Comparison of ENCODE assay signal across 8 mouse cellular contexts in the genomic region with DNA sequence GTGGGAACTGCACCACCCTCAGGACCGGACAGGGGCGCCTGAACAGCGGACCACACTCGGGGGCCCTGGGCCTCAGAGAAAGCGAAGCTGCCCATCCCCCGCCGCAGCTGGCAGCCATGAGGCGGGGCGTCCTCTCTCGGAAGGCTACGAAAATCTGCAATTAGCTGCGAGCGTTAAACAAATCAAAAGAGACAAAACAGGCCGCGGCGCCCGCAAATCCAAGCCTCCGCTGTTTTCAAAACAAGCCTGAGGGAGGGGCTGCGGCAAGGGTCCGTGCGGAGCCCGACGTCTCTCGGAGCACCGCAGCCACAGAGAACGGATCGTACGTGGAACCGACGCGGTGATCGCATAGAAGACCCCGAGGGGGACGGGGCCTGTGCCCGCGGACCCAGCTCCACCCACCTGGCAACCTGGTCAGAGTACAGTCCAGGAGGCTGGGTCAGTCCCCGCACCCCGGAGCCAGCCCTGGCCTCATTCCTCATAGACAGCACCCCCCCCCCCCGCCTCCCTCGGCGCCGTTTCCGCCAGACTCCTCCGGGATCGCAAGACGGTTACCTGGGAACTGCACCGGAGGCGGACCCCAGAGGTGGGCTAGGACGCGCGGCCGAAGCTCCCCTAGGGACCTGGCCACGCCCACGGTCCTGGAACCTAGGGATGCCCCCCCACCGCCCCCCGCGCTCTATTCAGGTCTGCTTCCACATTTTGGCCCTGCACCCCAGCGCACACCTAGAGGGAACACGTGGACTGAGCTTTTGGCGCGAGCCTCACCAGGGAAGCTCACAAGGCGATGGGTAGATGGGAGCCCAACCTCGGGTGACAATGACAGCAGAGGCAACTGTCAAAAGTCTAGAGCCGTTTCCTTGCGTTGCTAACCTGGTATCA. TPM values are rescaled to one million over a fixed set of nuclear protein-coding genes. Genes with fewer than 3 reads are reported as not detected.
A peak's percentile ranks its signal among the peaks of the same experiment; 100 is the strongest.
DNase-seq lines count a peak whose midpoint lies in the region; ATAC-seq lines count a peak whose summit lies in the region.

No protein-coding gene starts in this region.

- peak; percentile 45 for ATAC-seq in midbrain, embryonic 11.5 days (ENCODE audit: low FRiP score)

- WGBS in midbrain, embryonic 11.5 days, result under 1% methylated on average over 62 of the region's 65 CpGs

- peaks cover 5% of the 10 kb centered on the region; the same call in 1 of the 2 replicates for H3K36me3 ChIP-seq in midbrain, embryonic 11.5 days (ENCODE audit: control insufficient read depth, insufficient read depth, low read length)

- H3K9ac ChIP-seq in midbrain, embryonic 11.5 days (ENCODE audit: low read length), result peak overlapping the region; percentile 68

- H3K4me3 ChIP-seq in midbrain, embryonic 11.5 days (ENCODE audit: low read depth, low read length), result peak overlapping the region; percentile 52

- peak overlapping the region; percentile 54 for H3K27ac ChIP-seq in midbrain, embryonic 11.5 days (ENCODE audit: low read depth, low read length)

- peak; percentile 64 for DNase-seq in cerebellum, adult 11 months
- no peak for DNase-seq in cerebellum, adult 8-10 months
- DNase-seq in B cell, adult 2 months, result peak; percentile 53 to 58
- peak; percentile 69 for DNase-seq in embryo, embryonic 10 days (ENCODE audit: low spot score)
- peak; percentile 59 for DNase-seq in heart, postnatal 4 days
- peak; percentile 59 for DNase-seq in left cerebral cortex, postnatal 4 days
- peak; percentile 95 for DNase-seq in midbrain, embryonic 11.5 days (ENCODE audit: low spot score, missing footprints)
- DNase-seq in yolk sac, embryonic 10.5 days (ENCODE audit: low spot score), result peak; percentile 69

- H3K4me2 ChIP-seq in midbrain, embryonic 11.5 days, result peak overlapping the region; percentile 99

- intact Hi-C loops in left cerebral cortex, postnatal 4 days (cut with DNase I), result no loop called here

- no peaks in the 10 kb centered on the region for H3K9me3 ChIP-seq in midbrain, embryonic 11.5 days (ENCODE audit: control insufficient read depth, low read length)

- peaks cover 65% of the 10 kb centered on the region for H3K4me1 ChIP-seq in midbrain, embryonic 11.5 days (ENCODE audit: control insufficient read depth, insufficient read depth, low read length)

- no peaks in the 10 kb centered on the region for H3K27me3 ChIP-seq in midbrain, embryonic 11.5 days (ENCODE audit: control insufficient read depth, insufficient read depth, low read length)

RNA-seq across cellular contexts. Expression of a gene that starts 7.3 kb away (rescaled TPM):
- 100 to 1,000 TPM; 132 to 137 TPM for total RNA-seq in heart, postnatal 4 days (2021)
- 100 to 1,000 TPM; 100 TPM for total RNA-seq in left cerebral cortex, postnatal 4 days (2021)
- 97.5 and 115 TPM in 2 replicates for polyA plus RNA-seq in midbrain, embryonic 11.5 days (2014; fragmentation: Nextera tagmentation; extraction: Ambion mirVana)

RNA-seq across cellular contexts. Expression of a gene that starts 23.0 kb away (rescaled TPM):
- total RNA-seq in heart, postnatal 4 days (2021), result 10 to 100 TPM in 1 of 2 experiments, 1 to 10 TPM in 1; 8.7 to 10.3 TPM
- 10 to 100 TPM; 46.6 to 49.4 TPM for total RNA-seq in left cerebral cortex, postnatal 4 days (2021)
- polyA plus RNA-seq in midbrain, embryonic 11.5 days (2014; fragmentation: Nextera tagmentation; extraction: Ambion mirVana), result 26.2 and 26.6 TPM in 2 replicates

RNA-seq across cellular contexts. Expression of a gene that starts 23.8 kb away (rescaled TPM):
- 1 to 10 TPM; 4.1 to 5.4 TPM for total RNA-seq in heart, postnatal 4 days (2021)
- 10 to 100 TPM; 34.4 to 36.6 TPM for total RNA-seq in left cerebral cortex, postnatal 4 days (2021)
- 34.9 and 40.6 TPM in 2 replicates for polyA plus RNA-seq in midbrain, embryonic 11.5 days (2014; fragmentation: Nextera tagmentation; extraction: Ambion mirVana)

RNA-seq across cellular contexts. Expression of a gene that starts 32.8 kb away (rescaled TPM):
- 10 to 100 TPM; 28.8 to 28.9 TPM for total RNA-seq in heart, postnatal 4 days (2021)
- 1 to 10 TPM; 4.1 to 5.0 TPM for total RNA-seq in left cerebral cortex, postnatal 4 days (2021)
- polyA plus RNA-seq in midbrain, embryonic 11.5 days (2014; fragmentation: Nextera tagmentation; extraction: Ambion mirVana), result 21.3 and 27.0 TPM in 2 replicates

RNA-seq across cellular contexts. Expression of a gene that starts 38.1 kb away (rescaled TPM):
- total RNA-seq in heart, postnatal 4 days (2021), result 10 to 100 TPM; 51.4 to 54.7 TPM
- total RNA-seq in left cerebral cortex, postnatal 4 days (2021), result 100 to 1,000 TPM; 163 to 165 TPM
- 35.9 and 40.0 TPM in 2 replicates for polyA plus RNA-seq in midbrain, embryonic 11.5 days (2014; fragmentation: Nextera tagmentation; extraction: Ambion mirVana)

Comparison
In these comparisons a context has a peak if more than half of its experiments do, and no peak if none do; other contexts are left out.
1. RNA of a gene that starts 23.0 kb away (total RNA-seq): 46.6 to 49.4 TPM in left cerebral cortex, postnatal 4 days; 8.7 to 10.3 TPM in heart, postnatal 4 days; every median in the first group is over 4 times any median in the second.
2. RNA of a gene that starts 23.8 kb away (total RNA-seq): 34.4 to 36.6 TPM in left cerebral cortex, postnatal 4 days; 4.1 to 5.4 TPM in heart, postnatal 4 days; every median in the first group is over 4 times any median in the second.